Mouse (Mus musculus) lung, embryonic 15.5 days (tissue): Measurements from ENCODE around the gene Gart. TPM values are rescaled to one million over a fixed set of nuclear protein-coding genes. Genes with fewer than 3 reads are reported as not detected.

Experiments used
- ATAC-seq: fragments of 200-750 bp; cut with Nextera tagmentation; 2 replicates; pipeline ENCODE4 v1.8.0; 2017; ENCODE audit warnings: moderate number of reproducible peaks, borderline replicate concordance; ENCODE audit not compliant: low FRiP score, low TSS enrichment; ENCODE audit errors: extremely low read depth
- H3K27ac ChIP-seq: fragments of 300-500 bp; sonication (generic); 2 replicates; pipeline ENCODE4 v1.5.1; 2015; ENCODE audit warnings: moderate library complexity, mild to moderate bottlenecking, inconsistent platforms
- H3K27me3 ChIP-seq: fragments of 300-500 bp; sonication (generic); 2 replicates; pipeline ENCODE4 v1.6.1; 2015; ENCODE audit warnings: inconsistent platforms
- H3K36me3 ChIP-seq: fragments of 300-500 bp; sonication (generic); 2 replicates; pipeline ENCODE4 v1.6.1; 2015; ENCODE audit warnings: inconsistent platforms
- H3K4me1 ChIP-seq: fragments of 300-500 bp; sonication (generic); 2 replicates; pipeline ENCODE4 v1.6.1; 2015; ENCODE audit warnings: inconsistent platforms
- H3K4me2 ChIP-seq: fragments of 300-500 bp; sonication (generic); 2 replicates; pipeline ENCODE4 v1.6.1; 2015; ENCODE audit warnings: inconsistent platforms, mild to moderate bottlenecking, moderate library complexity
- H3K4me3 ChIP-seq: fragments of 300-500 bp; sonication (generic); 2 replicates; pipeline ENCODE4 v1.5.1; 2015; ENCODE audit warnings: mild to moderate bottlenecking, inconsistent platforms
- H3K9ac ChIP-seq: fragments of 300-500 bp; sonication (generic); 2 replicates; pipeline ENCODE4 v1.6.1; 2015; ENCODE audit warnings: inconsistent platforms
- H3K9me3 ChIP-seq: fragments of 300-500 bp; sonication (generic); 2 replicates; pipeline ENCODE4 v1.6.1; 2016; ENCODE audit warnings: inconsistent platforms
- WGBS: fragments of 180-500 bp; shearing (Covaris S2); methylation state at CpG from one replicate; pipeline ENCODE4 v1.1.7; 2015; 5-methylcytosine and 5-hydroxymethylcytosine counted together
- polyA plus RNA-seq: library from polyadenylated mRNA; unstranded; fragments of >200 nt; fragmentation: Nextera tagmentation; extraction: Ambion mirVana; gene quantifications from 2 replicates; pipeline ENCODE4 v1.2.1, GENCODE M21; 2015

The Gart gene
- polyA plus RNA-seq, 1 experiment from 2014 or later: 118 TPM

- no peak for ATAC-seq
- Histone ChIP-seq H3K9ac (no peak overlapping the region), H3K27me3 (no peaks in the 10 kb centered on the region), H3K4me3 (no peak overlapping the region), H3K27ac (no peak overlapping the region), H3K4me2 (no peak overlapping the region), H3K4me1 (no peaks in the 10 kb centered on the region), H3K36me3 (peaks cover 5% of the 10 kb centered on the region), H3K9me3 (no peaks in the 10 kb centered on the region)
- WGBS: 89% methylated on average over 5 of the region's 5 CpGs
Measured at GRCm38 (mm10) chr16:91585617-91586016, 61.1 kb downstream of the Gart start.

- 71% methylated on average over 2 of the region's 2 CpGs for WGBS
Measured at GRCm38 (mm10) chr16:91582307-91582706, 64.4 kb downstream of the Gart start.

GRCm38 (mm10) chr16:91578980-91579720, 67.6 kb downstream of the Gart start:
- H3K4me1 ChIP-seq: no peaks in the 10 kb centered on the region
- 77% methylated on average over 14 of the region's 14 CpGs for WGBS
- peaks cover 4% of the 10 kb centered on the region for H3K36me3 ChIP-seq
- H3K4me3 ChIP-seq: no peak overlapping the region
- H3K27me3 ChIP-seq: no peaks in the 10 kb centered on the region
- H3K27ac ChIP-seq: no peak overlapping the region
- no peak overlapping the region for H3K4me2 ChIP-seq
- H3K9ac ChIP-seq: no peak overlapping the region
- ATAC-seq: no peak
- H3K9me3 ChIP-seq: no peaks in the 10 kb centered on the region

More at GRCm38 (mm10) chr16:91582307-91582706, 64.4 kb downstream of the Gart start:
- Histone ChIP-seq H3K27me3 (no peaks in the 10 kb centered on the region), H3K4me3 (no peak overlapping the region), H3K27ac (no peak overlapping the region), H3K36me3 (peaks cover 5% of the 10 kb centered on the region), H3K4me2 (no peak overlapping the region), H3K4me1 (no peaks in the 10 kb centered on the region), H3K9ac (no peak overlapping the region), H3K9me3 (no peaks in the 10 kb centered on the region)
- ATAC-seq: no peak

- H3K4me3 ChIP-seq: no peak overlapping the region
- peaks cover 4% of the 10 kb centered on the region; the same call in 1 of the 2 replicates for H3K36me3 ChIP-seq
- no peak for ATAC-seq
- no peak overlapping the region for H3K9ac ChIP-seq
- no peak overlapping the region for H3K27ac ChIP-seq
- no peaks in the 10 kb centered on the region for H3K4me1 ChIP-seq
- H3K4me2 ChIP-seq: no peak overlapping the region
- 71% methylated on average over 13 of the region's 13 CpGs for WGBS
- no peaks in the 10 kb centered on the region for H3K9me3 ChIP-seq
- no peaks in the 10 kb centered on the region for H3K27me3 ChIP-seq
Measured at GRCm38 (mm10) chr16:91575151-91575550, 71.6 kb downstream of the Gart start.

Other genes starting within 250 kb of the Gart start
- 45.0 and 49.5 TPM in 2 replicates for gene Il10rb, start 240.8 kb downstream of the Gart start, polyA plus RNA-seq
- 61.5 and 68.0 TPM in 2 replicates for gene Ifnar1, start 161.7 kb downstream of the Gart start, polyA plus RNA-seq
- gene Ifngr2, start 99.9 kb downstream of the Gart start, polyA plus RNA-seq: 47.9 and 50.2 TPM in 2 replicates
- 40.4 and 45.3 TPM in 2 replicates for gene Tmem50b, start 49.2 kb downstream of the Gart start, polyA plus RNA-seq
- gene Dnajc28, start 27.9 kb downstream of the Gart start, polyA plus RNA-seq: 2.0 and 3.3 TPM in 2 replicates
- gene Son, start 554 bp upstream of the Gart start, polyA plus RNA-seq: 108 and 110 TPM in 2 replicates
- gene Donson, start 41.8 kb upstream of the Gart start, polyA plus RNA-seq: 25.4 and 26.2 TPM in 2 replicates
- gene Cryzl1, start 82.0 kb upstream of the Gart start, polyA plus RNA-seq: 71.4 and 74.6 TPM in 2 replicates
- 19.5 and 20.3 TPM in 2 replicates for gene Itsn1, start 82.3 kb upstream of the Gart start, polyA plus RNA-seq